Mouse (Mus musculus): ENCODE measurements around the gene Dnase1l3.

DNA sequence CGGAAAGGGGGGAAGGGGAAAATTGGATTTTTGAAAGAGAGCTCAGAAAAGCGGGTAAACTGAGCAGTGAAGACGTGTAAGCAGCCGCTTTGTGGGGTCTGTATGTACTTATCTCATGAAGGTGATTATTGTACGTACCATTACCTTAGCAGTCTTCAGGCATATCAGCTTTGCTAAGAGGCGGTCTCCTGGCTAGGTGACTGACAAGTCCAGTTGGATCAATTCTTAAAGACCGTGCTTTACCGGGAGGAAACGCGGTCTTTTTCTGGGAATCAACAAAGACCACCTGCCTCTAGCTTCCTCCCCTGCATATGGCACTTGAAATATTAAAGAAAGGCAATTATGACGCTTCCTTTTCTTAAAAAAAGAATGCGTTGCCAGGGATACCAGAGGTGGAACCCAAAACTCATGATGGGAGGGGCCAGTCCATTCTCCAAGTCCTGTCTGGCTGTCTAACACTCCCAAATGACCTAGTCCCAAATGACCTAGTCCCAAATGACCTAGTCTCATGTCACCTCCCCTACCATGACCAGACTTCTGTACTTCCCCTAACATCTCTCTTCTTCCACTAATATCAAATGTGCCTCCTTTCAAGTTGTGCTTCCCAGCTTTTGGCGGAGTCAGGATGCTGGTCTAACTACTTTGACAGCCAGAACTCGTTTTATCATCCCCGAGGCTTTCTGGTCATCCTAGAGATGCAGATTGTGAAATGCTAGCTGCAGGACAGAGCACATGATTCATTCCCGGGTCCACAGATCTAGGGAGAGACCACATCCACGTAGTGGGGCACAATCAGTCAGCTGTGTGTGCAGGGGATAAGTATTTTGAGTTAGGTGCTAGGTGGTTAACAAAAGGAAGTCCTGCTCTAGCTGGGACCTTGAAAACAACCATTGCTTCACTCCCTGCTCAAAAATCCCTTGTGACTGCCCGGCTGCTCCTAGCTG lies 9.6 kb upstream of the Dnase1l3 start:
- TF ChIP-seq CTCF (IDR thresholded peaks at IDR 0.05; ENCODE audit: low read depth) (no peak), EP300 (optimal IDR thresholded peaks at IDR 0.05) (no peak)

All from stomach, postnatal 0 days (tissue).